Comparison of ENCODE assay signal across 7 mouse cellular contexts in the genomic region with DNA sequence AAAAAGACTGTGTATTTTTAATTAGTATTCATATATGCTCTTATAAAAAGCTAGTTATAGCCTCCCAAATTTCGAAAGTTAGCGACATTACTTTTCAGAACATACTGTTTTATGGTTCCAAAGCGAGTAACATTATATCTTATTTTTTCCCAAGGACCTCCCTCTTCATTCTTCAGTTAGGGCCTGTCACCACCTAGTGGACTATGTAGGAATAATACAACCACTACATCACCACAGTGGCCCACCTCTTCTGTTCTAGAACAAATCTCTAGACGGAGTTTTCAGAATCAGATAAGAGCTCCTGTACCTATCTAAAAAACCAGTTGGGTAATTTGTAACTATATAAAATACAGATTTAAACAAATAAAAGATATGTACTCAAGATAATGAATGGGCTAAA.
A peak's percentile ranks its signal among the peaks of the same experiment; 100 is the strongest.
DNase-seq lines count a peak whose midpoint lies in the region; ATAC-seq and TF ChIP-seq lines count a peak whose summit lies in the region.

No protein-coding gene starts in this region.

- H3K4me1 ChIP-seq in cortical plate, adult 2 months (ENCODE audit: control insufficient read depth, insufficient read depth, low read length) = no peaks in the 10 kb centered on the region
- H3K4me1 ChIP-seq in stomach, postnatal 0 days (replicated peaks; ENCODE audit: control insufficient read depth, insufficient read depth) = no peaks in the 10 kb centered on the region

- no peak overlapping the region for H3K9ac ChIP-seq in stomach, postnatal 0 days (ENCODE audit: low read length)

- H3K4me2 ChIP-seq in stomach, postnatal 0 days (replicated peaks; ENCODE audit: low read depth) = no peak overlapping the region

- 33% methylated on average over 4 of the region's 4 CpGs for WGBS in stomach, postnatal 0 days

- no peak for TF ChIP-seq EP300 in stomach, postnatal 0 days (optimal IDR thresholded peaks at IDR 0.05)

- no peaks in the 10 kb centered on the region for H3K36me3 ChIP-seq in stomach, postnatal 0 days (ENCODE audit: control insufficient read depth, insufficient read depth, low read length)

- no peaks in the 10 kb centered on the region for H3K9me3 ChIP-seq in stomach, postnatal 0 days (ENCODE audit: control insufficient read depth, low read length)

- no peak for TF ChIP-seq POLR2A in cortical plate, adult 2 months (IDR thresholded peaks at IDR 0.05; ENCODE audit: extremely low read depth, insufficient read depth, low read length)

- H3K4me3 ChIP-seq in cortical plate, adult 2 months (ENCODE audit: insufficient read depth, low read length) = no peak overlapping the region
- H3K4me3 ChIP-seq in stomach, postnatal 0 days (ENCODE audit: low read depth, low read length) = no peak overlapping the region

- no peak overlapping the region for H3K27ac ChIP-seq in cortical plate, adult 2 months (ENCODE audit: insufficient read depth, low read length)
- H3K27ac ChIP-seq in stomach, postnatal 0 days (replicated peaks) = no peak overlapping the region

- peak; percentile 33; the same call in 1 of the 2 replicates for TF ChIP-seq CTCF in cortical plate, adult 2 months (IDR thresholded peaks at IDR 0.05; ENCODE audit: extremely low read depth, insufficient read depth, low read length)
- peak; percentile 89 for TF ChIP-seq CTCF in stomach, postnatal 0 days (IDR thresholded peaks at IDR 0.05; ENCODE audit: low read depth)

- 0 out of 2 replicates have a peak, but pooled peaks have one; percentile 57 for ATAC-seq in stomach, postnatal 0 days (ENCODE audit: low FRiP score, low TSS enrichment)

- DNase-seq in kidney, adult 9 months = peak; percentile 42
- DNase-seq in kidney, adult 18-20 months = no peak
- DNase-seq in 3T3-L1 (ENCODE audit: low read depth, low spot score) = peak; percentile 86
- peak; percentile 25 to 42 for DNase-seq in B cell, adult 2 months
- peak; percentile 11 to 36 for DNase-seq in layer of hippocampus, postnatal 10 days (ENCODE audit: low spot score in 2 of 2)
- no peak for DNase-seq in stomach, postnatal 0 days (ENCODE audit: low spot score)

- no peaks in the 10 kb centered on the region for H3K27me3 ChIP-seq in stomach, postnatal 0 days (ENCODE audit: control insufficient read depth, insufficient read depth, low read length)

Comparison
In these comparisons a context has a peak if more than half of its experiments do, and no peak if none do; other contexts are left out.
1. DNase-seq: peak in kidney, adult 9 months (single experiment), 3T3-L1 (single experiment), B cell, adult 2 months (2 of 2) and layer of hippocampus, postnatal 10 days (2 of 2); none in kidney, adult 18-20 months (single experiment) and stomach, postnatal 0 days (single experiment).